Mouse (Mus musculus): Measurements from ENCODE around the gene Tox2. TPM values are rescaled to one million over a fixed set of nuclear protein-coding genes. Genes with fewer than 3 reads are reported as not detected.

Gene Tox2
- polyA plus RNA-seq, 1 experiment from 2014 or later = 1.8 TPM

DNA sequence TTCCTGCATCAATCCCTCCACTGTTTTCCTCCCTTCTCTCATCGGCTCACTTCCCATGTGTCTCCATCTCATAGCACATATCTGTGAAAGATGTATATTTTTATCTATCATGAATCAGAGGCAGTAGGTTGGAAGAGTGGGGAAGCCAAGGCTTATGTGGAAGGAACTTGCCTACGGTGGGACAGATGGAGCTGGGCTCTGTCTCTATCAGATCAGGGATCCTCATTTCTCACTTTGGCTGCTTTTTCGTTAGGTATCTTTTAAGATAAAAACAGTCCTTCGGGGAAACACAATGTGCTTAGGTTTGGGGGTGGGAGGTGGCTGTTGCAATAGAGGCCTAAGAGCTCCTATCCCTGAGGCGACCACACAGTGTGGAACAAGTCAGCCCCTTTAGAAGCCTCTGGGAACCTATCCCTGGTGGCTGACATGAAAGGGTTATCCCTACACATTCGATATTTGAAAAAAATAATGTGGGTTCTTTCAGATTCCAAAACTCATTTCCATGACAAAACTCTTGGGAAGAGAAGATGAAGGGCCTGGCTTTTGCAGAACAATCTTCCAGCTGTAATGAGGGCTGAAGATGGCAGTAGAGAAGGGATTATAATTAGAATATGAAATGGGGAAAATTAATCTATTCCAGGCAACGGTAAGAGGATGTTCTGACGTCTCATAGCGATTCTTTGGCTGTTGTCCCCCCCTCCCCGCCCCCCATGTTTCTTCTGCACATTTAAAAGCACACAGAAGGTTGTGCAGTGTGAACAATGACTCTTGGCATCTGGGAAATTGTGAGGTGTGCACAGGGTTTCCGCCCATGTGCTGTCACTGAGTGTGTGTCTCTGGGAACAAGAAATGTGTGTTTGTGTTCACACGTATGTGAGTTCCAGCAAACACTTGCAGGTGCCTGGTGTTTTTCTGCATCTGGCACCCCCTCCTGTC is 41.3 kb downstream of the Tox2 start:
- Histone ChIP-seq H3K9me3 (ENCODE audit: low read length) (no peaks in the 10 kb centered on the region), H3K27me3 (ENCODE audit: insufficient read depth, low read length) (no peaks in the 10 kb centered on the region), H3K4me2 (replicated peaks; ENCODE audit: low read depth, low read length) (no peak overlapping the region), H3K4me3 (ENCODE audit: low read length) (no peak overlapping the region), H3K4me1 (ENCODE audit: insufficient read depth, low read length) (no peaks in the 10 kb centered on the region), H3K9ac (replicated peaks; ENCODE audit: low read length) (no peak overlapping the region), H3K27ac (ENCODE audit: low read length) (no peak overlapping the region), H3K36me3 (ENCODE audit: insufficient read depth, low read length) (no peaks in the 10 kb centered on the region)
- ATAC-seq (ENCODE audit: low FRiP score, low TSS enrichment) = no peak
- 82% methylated on average over 12 of the region's 12 CpGs for WGBS

DNA sequence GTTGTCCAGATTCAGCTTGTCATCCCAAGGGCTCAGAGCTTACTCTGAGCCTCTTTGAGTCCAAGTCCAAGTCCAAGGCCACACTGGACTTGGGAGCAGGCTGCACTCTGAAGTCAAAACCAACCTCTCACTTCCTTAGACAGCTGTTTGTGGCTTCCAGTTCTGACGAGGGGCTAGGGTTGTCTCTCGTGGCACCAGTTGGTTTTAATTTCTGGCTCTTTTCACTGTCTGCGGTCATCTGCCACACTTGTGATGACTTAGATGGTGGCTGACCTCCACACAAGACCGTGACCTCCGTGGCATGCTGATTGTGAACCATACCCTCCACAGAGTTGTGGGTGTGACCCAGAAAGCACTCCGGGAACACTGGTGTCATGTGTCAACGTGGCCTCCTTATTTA is 46.0 kb downstream of the Tox2 start:
- no peaks in the 10 kb centered on the region for H3K4me1 ChIP-seq (ENCODE audit: insufficient read depth, low read length)
- no peak overlapping the region for H3K27ac ChIP-seq (ENCODE audit: low read length)
- no peaks in the 10 kb centered on the region for H3K27me3 ChIP-seq (ENCODE audit: insufficient read depth, low read length)
- H3K4me2 ChIP-seq (replicated peaks; ENCODE audit: low read depth, low read length) = no peak overlapping the region
- ATAC-seq (ENCODE audit: low FRiP score, low TSS enrichment) = no peak
- no peaks in the 10 kb centered on the region for H3K9me3 ChIP-seq (ENCODE audit: low read length)
- no peak overlapping the region for H3K4me3 ChIP-seq (ENCODE audit: low read length)
- no peak overlapping the region for H3K9ac ChIP-seq (replicated peaks; ENCODE audit: low read length)
- WGBS = 72% methylated on average over 7 of the region's 7 CpGs
- no peaks in the 10 kb centered on the region for H3K36me3 ChIP-seq (ENCODE audit: insufficient read depth, low read length)

DNA sequence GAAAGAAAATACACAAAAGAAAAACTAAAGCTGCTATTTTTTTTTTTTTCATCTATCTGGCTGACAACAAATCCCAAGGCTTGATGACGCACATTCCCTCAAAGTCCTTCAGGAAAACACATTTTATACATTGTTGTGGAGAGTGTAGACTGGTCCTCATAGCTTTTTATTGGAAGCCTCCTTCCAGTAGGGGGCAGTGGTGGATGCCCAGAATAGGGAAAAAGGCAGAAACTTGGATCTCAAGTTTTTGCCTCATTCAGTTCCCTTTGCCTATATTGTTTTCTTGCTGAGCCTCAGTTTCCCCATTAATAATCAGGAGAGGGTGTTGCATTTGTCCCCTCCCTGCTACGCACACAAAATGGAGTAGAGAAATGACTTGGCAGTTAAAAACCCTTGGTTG is 49.7 kb downstream of the Tox2 start:
- no peak overlapping the region for H3K27ac ChIP-seq (ENCODE audit: low read length)
- H3K9ac ChIP-seq (replicated peaks; ENCODE audit: low read length) = no peak overlapping the region
- no peaks in the 10 kb centered on the region for H3K36me3 ChIP-seq (ENCODE audit: insufficient read depth, low read length)
- no peaks in the 10 kb centered on the region; the same call in 1 of the 2 replicates for H3K4me1 ChIP-seq (ENCODE audit: insufficient read depth, low read length)
- H3K4me3 ChIP-seq (ENCODE audit: low read length) = no peak overlapping the region
- no peaks in the 10 kb centered on the region for H3K9me3 ChIP-seq (ENCODE audit: low read length)
- no peak overlapping the region for H3K4me2 ChIP-seq (replicated peaks; ENCODE audit: low read depth, low read length)
- 94% methylated on average over 2 of the region's 2 CpGs for WGBS
- no peaks in the 10 kb centered on the region for H3K27me3 ChIP-seq (ENCODE audit: insufficient read depth, low read length)
- ATAC-seq (ENCODE audit: low FRiP score, low TSS enrichment) = no peak

DNA sequence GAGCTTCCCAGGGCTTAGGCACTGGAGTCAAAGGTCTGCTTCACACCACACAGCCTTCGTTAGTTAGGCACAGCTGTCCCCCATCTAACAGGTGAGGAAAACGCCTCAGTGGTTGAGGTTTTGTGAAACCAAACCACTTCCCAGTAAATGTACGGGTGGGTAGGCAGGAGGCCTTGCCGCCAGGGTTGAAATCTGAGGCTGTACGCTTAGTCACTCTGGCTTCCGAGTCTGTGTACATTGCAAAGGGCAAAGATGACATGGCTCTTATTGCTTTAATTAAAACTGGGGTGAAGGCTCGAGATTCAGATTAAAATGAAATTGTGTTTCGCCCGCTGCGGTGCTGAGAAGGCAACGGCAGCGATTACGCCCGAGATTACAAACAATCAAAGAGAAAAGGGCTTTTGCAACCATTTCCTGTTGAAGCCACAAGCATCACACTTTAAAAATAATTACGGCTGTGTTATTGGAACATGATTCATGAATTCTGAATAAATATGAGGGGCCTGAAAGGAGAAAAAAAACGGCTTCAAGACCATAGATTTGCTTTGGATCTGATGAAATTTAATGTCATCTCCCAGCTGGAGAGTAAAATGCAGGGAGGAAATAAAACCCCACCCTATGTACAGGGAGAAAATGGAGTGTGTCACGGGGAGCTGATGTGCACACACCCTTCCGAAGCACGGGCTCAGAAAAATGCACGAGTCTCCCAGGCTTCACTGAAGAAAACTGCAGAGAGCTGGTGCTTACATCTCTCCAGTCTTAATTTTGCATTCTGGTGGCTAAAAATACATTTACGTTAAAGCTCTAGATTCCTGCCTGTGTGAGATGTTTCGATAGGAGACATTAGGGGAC is 50.5 kb downstream of the Tox2 start:
- Histone ChIP-seq H3K4me3 (ENCODE audit: low read length) (no peak overlapping the region), H3K4me2 (replicated peaks; ENCODE audit: low read depth, low read length) (no peak overlapping the region), H3K27me3 (ENCODE audit: insufficient read depth, low read length) (no peaks in the 10 kb centered on the region), H3K27ac (ENCODE audit: low read length) (no peak overlapping the region), H3K4me1 (ENCODE audit: insufficient read depth, low read length) (no peaks in the 10 kb centered on the region; the same call in 1 of the 2 replicates), H3K36me3 (ENCODE audit: insufficient read depth, low read length) (no peaks in the 10 kb centered on the region), H3K9me3 (ENCODE audit: low read length) (no peaks in the 10 kb centered on the region), H3K9ac (replicated peaks; ENCODE audit: low read length) (no peak overlapping the region)
- no peak for ATAC-seq (ENCODE audit: low FRiP score, low TSS enrichment)
- 45% methylated on average over 22 of the region's 22 CpGs for WGBS

DNA sequence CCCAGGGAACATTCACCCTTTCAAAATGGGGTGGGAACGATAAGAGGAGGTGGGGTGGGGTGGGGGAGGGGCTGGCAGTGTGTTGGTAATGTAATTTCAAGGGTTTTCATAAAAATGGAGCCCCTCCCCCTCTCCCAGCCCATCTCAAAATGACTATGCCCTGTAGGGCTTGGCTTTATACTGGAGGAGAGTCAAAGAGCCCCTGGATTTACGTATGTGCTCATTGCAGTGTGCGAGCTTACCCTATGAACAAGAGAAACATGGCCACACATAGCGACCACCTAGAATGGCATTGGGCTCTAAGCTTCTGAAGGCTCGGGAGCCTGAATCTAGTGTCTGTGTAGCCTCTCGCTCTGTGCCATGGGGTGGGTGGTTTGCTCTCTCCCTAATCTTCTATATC is 51.3 kb downstream of the Tox2 start:
- ATAC-seq (ENCODE audit: low FRiP score, low TSS enrichment) = no peak
- WGBS = 90% methylated on average over 6 of the region's 6 CpGs
- no peaks in the 10 kb centered on the region; the same call in 1 of the 2 replicates for H3K4me1 ChIP-seq (ENCODE audit: insufficient read depth, low read length)
- H3K36me3 ChIP-seq (ENCODE audit: insufficient read depth, low read length) = no peaks in the 10 kb centered on the region
- no peaks in the 10 kb centered on the region for H3K27me3 ChIP-seq (ENCODE audit: insufficient read depth, low read length)
- H3K9ac ChIP-seq (replicated peaks; ENCODE audit: low read length) = no peak overlapping the region
- H3K4me3 ChIP-seq (ENCODE audit: low read length) = no peak overlapping the region
- H3K27ac ChIP-seq (ENCODE audit: low read length) = no peak overlapping the region
- no peak overlapping the region for H3K4me2 ChIP-seq (replicated peaks; ENCODE audit: low read depth, low read length)
- no peaks in the 10 kb centered on the region for H3K9me3 ChIP-seq (ENCODE audit: low read length)

DNA sequence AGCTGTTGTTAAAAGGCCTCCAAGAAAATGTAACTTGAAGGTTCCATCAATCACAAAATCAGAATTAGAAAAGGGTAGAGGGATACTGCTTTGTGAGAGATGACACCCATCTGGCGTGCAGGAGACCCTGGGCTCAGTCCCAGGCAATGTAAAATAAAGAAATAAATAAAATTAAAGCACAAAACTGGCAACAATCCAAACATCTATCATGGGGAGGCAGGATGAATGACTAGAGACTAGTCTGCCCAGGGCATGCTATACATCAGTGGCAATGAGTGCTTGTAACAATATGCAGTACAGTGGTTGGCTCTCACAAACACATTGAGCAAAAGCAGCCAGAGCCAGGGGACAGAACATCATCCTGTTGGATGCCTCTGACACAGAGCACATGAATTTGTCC is 53.8 kb downstream of the Tox2 start:
- H3K27ac ChIP-seq (ENCODE audit: low read length) = no peak overlapping the region
- H3K4me3 ChIP-seq (ENCODE audit: low read length) = no peak overlapping the region
- H3K4me2 ChIP-seq (replicated peaks; ENCODE audit: low read depth, low read length) = no peak overlapping the region
- WGBS = 63% methylated on average over 1 of the region's 1 CpGs
- H3K36me3 ChIP-seq (ENCODE audit: insufficient read depth, low read length) = no peaks in the 10 kb centered on the region
- H3K9me3 ChIP-seq (ENCODE audit: low read length) = no peaks in the 10 kb centered on the region
- no peak overlapping the region for H3K9ac ChIP-seq (replicated peaks; ENCODE audit: low read length)
- H3K27me3 ChIP-seq (ENCODE audit: insufficient read depth, low read length) = no peaks in the 10 kb centered on the region
- H3K4me1 ChIP-seq (ENCODE audit: insufficient read depth, low read length) = no peaks in the 10 kb centered on the region; the same call in 1 of the 2 replicates
- ATAC-seq (ENCODE audit: low FRiP score, low TSS enrichment) = no peak

DNA sequence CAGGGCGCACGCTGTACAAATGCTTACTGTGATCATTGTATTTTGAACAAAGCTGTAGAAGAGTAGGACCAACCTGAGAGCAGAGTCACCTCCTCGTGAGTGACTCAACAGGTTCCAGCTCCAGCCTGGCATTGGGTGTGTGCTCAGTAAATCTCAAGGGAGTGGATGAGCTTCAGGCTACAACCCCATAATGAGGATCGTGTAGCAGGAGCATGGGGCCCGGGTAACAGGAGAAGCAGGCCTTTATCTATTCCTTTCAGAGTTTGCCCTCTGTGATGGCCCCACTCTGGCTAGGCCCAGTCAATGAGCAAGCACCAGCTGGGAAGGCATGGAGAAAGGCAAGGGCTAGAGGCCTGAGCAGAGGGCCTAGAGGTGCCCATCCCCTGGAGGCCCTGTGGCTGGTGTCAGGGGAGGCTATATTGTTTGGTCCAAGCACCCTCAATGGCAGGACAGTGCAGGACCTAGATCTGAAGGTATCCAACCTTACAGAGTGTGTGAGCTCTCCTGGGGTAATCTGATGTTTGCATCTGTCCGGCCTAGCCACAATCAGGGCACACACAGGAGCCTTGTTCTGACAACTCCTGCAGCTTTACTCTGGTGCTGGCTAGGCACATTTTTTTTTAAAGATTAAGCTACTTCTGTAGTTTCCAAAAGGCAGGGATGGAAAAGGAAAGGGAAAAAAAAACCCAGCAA is 58.6 kb downstream of the Tox2 start:
- no peaks in the 10 kb centered on the region; the same call in 1 of the 2 replicates for H3K4me1 ChIP-seq (ENCODE audit: insufficient read depth, low read length)
- no peaks in the 10 kb centered on the region for H3K36me3 ChIP-seq (ENCODE audit: insufficient read depth, low read length)
- H3K9ac ChIP-seq (replicated peaks; ENCODE audit: low read length) = no peak overlapping the region
- H3K4me3 ChIP-seq (ENCODE audit: low read length) = no peak overlapping the region
- no peak overlapping the region for H3K27ac ChIP-seq (ENCODE audit: low read length)
- no peak overlapping the region for H3K4me2 ChIP-seq (replicated peaks; ENCODE audit: low read depth, low read length)
- WGBS = 58% methylated on average over 6 of the region's 6 CpGs
- no peak for ATAC-seq (ENCODE audit: low FRiP score, low TSS enrichment)
- H3K9me3 ChIP-seq (ENCODE audit: low read length) = peaks cover 3% of the 10 kb centered on the region; the same call in 1 of the 2 replicates
- no peaks in the 10 kb centered on the region for H3K27me3 ChIP-seq (ENCODE audit: insufficient read depth, low read length)

DNA sequence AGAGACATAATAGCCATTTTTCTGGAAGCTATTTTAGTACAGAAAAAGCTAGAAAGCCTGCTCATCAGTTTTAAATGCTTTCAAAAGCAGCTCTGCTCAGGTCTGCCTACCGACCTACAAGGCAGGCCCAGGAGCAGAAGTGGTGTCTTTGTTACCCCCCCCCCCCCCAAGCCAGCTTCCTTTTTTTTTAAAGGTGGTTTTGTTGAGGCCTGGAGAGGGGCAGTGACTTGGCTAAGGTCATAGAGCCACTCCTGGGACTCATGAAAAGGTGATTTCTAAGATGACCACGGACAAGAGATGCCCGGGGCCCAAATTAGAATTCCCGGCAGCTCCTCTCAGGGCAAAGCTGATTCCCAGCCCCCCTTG is 59.1 kb downstream of the Tox2 start:
- no peak overlapping the region for H3K9ac ChIP-seq (replicated peaks; ENCODE audit: low read length)
- H3K27me3 ChIP-seq (ENCODE audit: insufficient read depth, low read length) = no peaks in the 10 kb centered on the region
- WGBS = 80% methylated on average over 4 of the region's 4 CpGs
- H3K4me1 ChIP-seq (ENCODE audit: insufficient read depth, low read length) = no peaks in the 10 kb centered on the region
- no peaks in the 10 kb centered on the region for H3K36me3 ChIP-seq (ENCODE audit: insufficient read depth, low read length)
- ATAC-seq (ENCODE audit: low FRiP score, low TSS enrichment) = no peak
- H3K4me3 ChIP-seq (ENCODE audit: low read length) = no peak overlapping the region
- no peak overlapping the region for H3K27ac ChIP-seq (ENCODE audit: low read length)
- no peak overlapping the region for H3K4me2 ChIP-seq (replicated peaks; ENCODE audit: low read depth, low read length)
- peaks cover 3% of the 10 kb centered on the region; the same call in 1 of the 2 replicates for H3K9me3 ChIP-seq (ENCODE audit: low read length)

DNA sequence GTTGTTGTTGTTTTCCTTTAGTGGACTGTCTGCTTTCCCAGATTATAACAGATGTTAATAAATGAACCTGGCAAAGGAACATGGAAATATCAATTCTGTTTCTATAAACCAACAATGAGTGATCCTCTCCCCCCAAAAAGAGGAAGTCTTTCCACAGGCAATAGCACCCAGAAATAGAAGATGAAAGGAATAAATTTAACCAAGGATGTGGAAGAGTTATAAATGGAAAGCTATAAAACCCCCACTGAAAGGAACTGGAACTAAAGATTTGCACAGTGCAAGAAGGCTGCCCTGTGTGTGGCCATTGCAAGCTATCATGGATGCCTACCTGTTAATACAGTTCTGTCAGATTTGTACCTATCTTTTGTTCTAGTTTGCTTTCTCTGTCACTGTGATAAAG is 64.2 kb downstream of the Tox2 start:
- Histone ChIP-seq H3K4me1 (ENCODE audit: insufficient read depth, low read length) (no peaks in the 10 kb centered on the region), H3K36me3 (ENCODE audit: insufficient read depth, low read length) (no peaks in the 10 kb centered on the region), H3K4me3 (ENCODE audit: low read length) (no peak overlapping the region), H3K9ac (replicated peaks; ENCODE audit: low read length) (no peak overlapping the region), H3K27ac (ENCODE audit: low read length) (no peak overlapping the region), H3K27me3 (ENCODE audit: insufficient read depth, low read length) (0 out of 2 replicates have a peak, but pooled peaks cover 3% of the 10 kb centered on the region), H3K4me2 (replicated peaks; ENCODE audit: low read depth, low read length) (no peak overlapping the region), H3K9me3 (ENCODE audit: low read length) (peaks cover 3% of the 10 kb centered on the region; the same call in 1 of the 2 replicates)
- no peak for ATAC-seq (ENCODE audit: low FRiP score, low TSS enrichment)
